Mouse (Mus musculus) thymus, postnatal 36 days (tissue): Measurements from ENCODE around the gene Krt33a.

Source experiments
- DNase-seq, 2 experiments: peaks; one replicate each; pipeline ENCODE4 v3.0.0; 2022; ENCODE audit warnings: mixed read lengths in 2 of 2

Gene Krt33a

GRCm38 (mm10) chr11:99985291-99986092 is 30.5 kb downstream of the Krt33a start:
- DNase-seq: no peak

- DNase-seq: no peak
Observed at GRCm38 (mm10) chr11:99983442-99983841, 32.6 kb downstream of the Krt33a start.

GRCm38 (mm10) chr11:99982731-99983130 is 33.3 kb downstream of the Krt33a start:
- DNase-seq: no peak

GRCm38 (mm10) chr11:99978953-99979352 is 37.1 kb downstream of the Krt33a start, which contains the start of gene Krtap29-1:
Gene Krtap29-1, minus strand, starts transcription at chr11:99979053.
- DNase-seq: no peak

- no peak for DNase-seq
Observed at GRCm38 (mm10) chr11:99965961-99966360, 50.1 kb downstream of the Krt33a start.

GRCm38 (mm10) chr11:99964213-99964612 is 51.8 kb downstream of the Krt33a start:
- DNase-seq: no peak
